Mouse (Mus musculus) intestine, postnatal 0 days (tissue): ENCODE results near the gene Rnf213. TPM values are rescaled to one million over a fixed set of nuclear protein-coding genes. Genes with fewer than 3 reads are reported as not detected.

Source experiments
- ATAC-seq: fragments of 200-750 bp; cut with Nextera tagmentation; 2 replicates; pipeline ENCODE4 v1.8.0; 2017; ENCODE audit warnings: mild to moderate bottlenecking, moderate TSS enrichment, moderate library complexity
- H3K27ac ChIP-seq: fragments of 300-500 bp; sonication (generic); 2 replicates; pipeline ENCODE4 v1.5.1; 2014; ENCODE audit warnings: mild to moderate bottlenecking, low read depth, low read length, moderate library complexity
- H3K27me3 ChIP-seq: fragments of 300-500 bp; sonication (generic); replicated peaks from 2 replicates; pipeline ENCODE4 v1.6.1; 2014; ENCODE audit warnings: low read length, mixed read lengths; ENCODE audit not compliant: control insufficient read depth, insufficient read depth
- H3K36me3 ChIP-seq: fragments of 300-500 bp; sonication (generic); 2 replicates; pipeline ENCODE4 v1.6.1; 2014; ENCODE audit warnings: mild to moderate bottlenecking, moderate library complexity; ENCODE audit not compliant: control insufficient read depth, insufficient read depth
- H3K4me1 ChIP-seq: fragments of 300-500 bp; sonication (generic); replicated peaks from 2 replicates; pipeline ENCODE4 v1.6.1; 2014; ENCODE audit warnings: antibody characterized with exemption, low read length, mixed read lengths; ENCODE audit not compliant: control insufficient read depth, insufficient read depth
- H3K4me2 ChIP-seq: fragments of 300-500 bp; sonication (generic); replicated peaks from 2 replicates; pipeline ENCODE4 v1.6.1; 2014; ENCODE audit warnings: low read depth, mild to moderate bottlenecking, moderate library complexity
- H3K4me3 ChIP-seq: fragments of 300-500 bp; sonication (generic); 2 replicates; pipeline ENCODE4 v1.5.1; 2014; ENCODE audit warnings: low read depth, low read length
- H3K9ac ChIP-seq: fragments of 300-500 bp; sonication (generic); 2 replicates; pipeline ENCODE4 v1.6.1; 2014; ENCODE audit warnings: mild to moderate bottlenecking, low read depth, low read length
- H3K9me3 ChIP-seq: fragments of 300-500 bp; sonication (generic); 2 replicates; pipeline ENCODE4 v1.6.1; 2016; ENCODE audit warnings: mixed run types; ENCODE audit not compliant: control insufficient read depth
- CTCF ChIP-seq: sonication (generic); IDR thresholded peaks from 2 replicates; pipeline ENCODE4 v1.5.1; 2016; ENCODE audit warnings: low read depth, mild to moderate bottlenecking, control low read depth, antibody characterized with exemption, moderate library complexity
- WGBS: fragments of 180-500 bp; shearing (Covaris S2); extraction: QIAGEN DNeasy Blood & Tissue Kit; methylation state at CpG from one replicate; pipeline ENCODE4 v1.1.7; 2014; 5-methylcytosine and 5-hydroxymethylcytosine counted together
- polyA plus RNA-seq: library from polyadenylated mRNA; unstranded; fragments of >200 nt; fragmentation: Nextera tagmentation; extraction: Ambion mirVana; gene quantifications from 2 replicates; pipeline ENCODE4 v1.2.1, GENCODE M21; 2015

Gene Rnf213
- polyA plus RNA-seq, 1 experiment from 2014 or later: 23.2 TPM

- Histone ChIP-seq H3K4me1 (peaks cover 4% of the 10 kb centered on the region; the same call in 1 of the 2 replicates), H3K27me3 (no peaks in the 10 kb centered on the region), H3K9me3 (no peaks in the 10 kb centered on the region), H3K4me2 (peak overlapping the region; percentile 83), H3K9ac (peak overlapping the region; percentile 32), H3K4me3 (peak overlapping the region; percentile 62), H3K36me3 (peaks cover 13% of the 10 kb centered on the region), H3K27ac (peak overlapping the region; percentile 89)
- 11% methylated on average over 7 of the region's 7 CpGs for WGBS
- no peak for ATAC-seq
- TF ChIP-seq CTCF: no peak
These were observed 544 bp downstream of the Rnf213 start for GRCm38 (mm10) chr11:119393483-119393804.

GRCm38 (mm10) chr11:119394210-119394609 lies 1.3 kb downstream of the Rnf213 start:
- 0 out of 2 replicates have a peak overlapping the region, but pooled peaks have one; percentile 32 for H3K9ac ChIP-seq
- WGBS: 34% methylated on average over 6 of the region's 6 CpGs
- peak overlapping the region; percentile 62 for H3K4me3 ChIP-seq
- no peaks in the 10 kb centered on the region for H3K27me3 ChIP-seq
- peaks cover 13% of the 10 kb centered on the region for H3K36me3 ChIP-seq
- no peak overlapping the region; the same call in 1 of the 2 replicates for H3K27ac ChIP-seq
- TF ChIP-seq CTCF: no peak
- H3K4me1 ChIP-seq: peaks cover 4% of the 10 kb centered on the region; the same call in 1 of the 2 replicates
- ATAC-seq: peak; percentile 16; the same call in 1 of the 2 replicates
- no peaks in the 10 kb centered on the region for H3K9me3 ChIP-seq
- peak overlapping the region; percentile 83 for H3K4me2 ChIP-seq

GRCm38 (mm10) chr11:119395394-119395793 lies 2.5 kb downstream of the Rnf213 start:
- Histone ChIP-seq H3K4me1 (peaks cover 4% of the 10 kb centered on the region; the same call in 1 of the 2 replicates), H3K36me3 (peaks cover 17% of the 10 kb centered on the region), H3K4me2 (peak overlapping the region; percentile 83), H3K27me3 (no peaks in the 10 kb centered on the region), H3K4me3 (peak overlapping the region; percentile 62), H3K27ac (no peak overlapping the region), H3K9me3 (no peaks in the 10 kb centered on the region), H3K9ac (0 out of 2 replicates have a peak overlapping the region, but pooled peaks have one; percentile 22)
- ATAC-seq: no peak
- 35% methylated on average over 7 of the region's 7 CpGs for WGBS
- TF ChIP-seq CTCF: no peak

GRCm38 (mm10) chr11:119395931-119396330 lies 3.0 kb downstream of the Rnf213 start:
- Histone ChIP-seq H3K4me2 (peak overlapping the region; percentile 83), H3K4me1 (peaks cover 4% of the 10 kb centered on the region; the same call in 1 of the 2 replicates), H3K4me3 (no peak overlapping the region), H3K9me3 (no peaks in the 10 kb centered on the region), H3K9ac (no peak overlapping the region), H3K27me3 (no peaks in the 10 kb centered on the region), H3K27ac (no peak overlapping the region), H3K36me3 (peaks cover 21% of the 10 kb centered on the region)
- TF ChIP-seq CTCF: no peak
- WGBS: 50% methylated on average over 13 of the region's 13 CpGs
- no peak for ATAC-seq

- ATAC-seq: no peak
- Histone ChIP-seq H3K9me3 (no peaks in the 10 kb centered on the region), H3K27me3 (no peaks in the 10 kb centered on the region), H3K4me2 (0 out of 2 replicates have a peak overlapping the region, but pooled peaks have one; percentile 17), H3K4me1 (peaks cover 4% of the 10 kb centered on the region; the same call in 1 of the 2 replicates), H3K27ac (no peak overlapping the region), H3K36me3 (peaks cover 21% of the 10 kb centered on the region), H3K4me3 (no peak overlapping the region), H3K9ac (no peak overlapping the region)
- TF ChIP-seq CTCF: no peak
- WGBS: 84% methylated on average over 7 of the region's 7 CpGs
These were observed 3.6 kb downstream of the Rnf213 start for GRCm38 (mm10) chr11:119396461-119396860.

GRCm38 (mm10) chr11:119402501-119403160 lies 9.7 kb downstream of the Rnf213 start:
- 55% methylated on average over 11 of the region's 11 CpGs for WGBS
- H3K36me3 ChIP-seq: peaks cover 59% of the 10 kb centered on the region

More at GRCm38 (mm10) chr11:119402501-119403160, 9.7 kb downstream of the Rnf213 start:
- Histone ChIP-seq H3K9me3 (no peaks in the 10 kb centered on the region), H3K4me2 (no peak overlapping the region), H3K27ac (no peak overlapping the region), H3K27me3 (no peaks in the 10 kb centered on the region), H3K9ac (no peak overlapping the region), H3K4me3 (no peak overlapping the region), H3K4me1 (no peaks in the 10 kb centered on the region)
- TF ChIP-seq CTCF: no peak
- ATAC-seq: no peak
